Mouse (Mus musculus): Measurements from ENCODE around the gene Acvrl1.
"Not testable (repeated sequence)": the region's sequence is repeated elsewhere in the genome, so short reads cannot be mapped to it uniquely, and the experiment has no call there.

Acvrl1 gene

DNA sequence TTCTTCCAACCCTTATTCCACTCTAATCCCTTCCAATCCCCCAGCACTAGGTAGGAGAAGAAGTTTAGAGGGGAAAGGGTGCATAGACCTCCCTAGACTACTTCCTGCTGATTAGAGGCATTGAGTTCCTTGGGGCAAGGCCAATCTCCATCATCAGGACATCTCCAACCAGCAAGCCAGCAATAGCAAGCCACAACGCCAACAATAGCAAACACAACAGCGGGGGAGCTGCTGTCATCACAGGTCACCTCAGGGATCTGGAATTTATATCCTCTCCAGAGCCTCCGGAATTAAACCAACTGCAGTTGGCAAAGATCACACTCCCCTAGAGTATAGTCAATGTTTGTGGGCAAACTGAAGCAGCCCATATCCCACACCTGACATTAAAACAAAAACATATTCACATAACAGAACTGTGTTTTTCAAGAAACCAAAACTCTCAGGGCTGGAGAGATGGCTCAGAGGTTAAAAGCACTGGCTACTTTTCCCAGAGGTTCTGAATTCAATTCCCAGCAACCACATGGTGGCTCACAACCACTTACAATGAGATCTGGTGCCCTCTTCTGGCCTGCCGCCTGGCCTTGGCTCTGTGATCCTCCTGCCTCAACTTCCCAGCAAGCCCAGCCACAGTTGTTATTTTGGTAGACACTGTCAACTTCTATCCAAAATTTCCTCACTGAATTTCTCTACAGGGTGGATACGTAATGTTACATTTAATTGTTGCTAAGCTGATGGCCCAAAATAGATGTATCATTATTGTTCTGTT is 20.2 kb upstream of the Acvrl1 start:
- DNase-seq: no peak

DNA sequence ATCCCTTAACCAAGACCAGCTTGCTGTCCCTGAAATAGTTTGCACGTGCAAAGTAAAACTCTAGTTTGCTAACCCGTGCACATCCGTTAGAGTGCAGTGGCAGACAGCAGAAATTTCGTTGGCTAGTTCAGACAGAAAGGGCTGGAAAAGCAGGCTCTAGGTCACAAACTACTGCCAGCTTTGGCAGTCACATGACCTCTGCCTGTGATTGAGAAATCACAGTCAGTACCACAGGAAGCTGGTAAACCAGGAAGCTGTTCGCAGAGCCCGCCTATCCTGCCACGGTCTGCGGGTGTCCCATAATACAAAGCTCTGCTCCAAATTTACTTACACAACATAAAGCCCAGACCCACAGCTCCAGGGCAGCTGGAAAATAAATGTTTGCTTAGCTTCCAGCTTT is 15.1 kb upstream of the Acvrl1 start:
- no peak for DNase-seq

DNA sequence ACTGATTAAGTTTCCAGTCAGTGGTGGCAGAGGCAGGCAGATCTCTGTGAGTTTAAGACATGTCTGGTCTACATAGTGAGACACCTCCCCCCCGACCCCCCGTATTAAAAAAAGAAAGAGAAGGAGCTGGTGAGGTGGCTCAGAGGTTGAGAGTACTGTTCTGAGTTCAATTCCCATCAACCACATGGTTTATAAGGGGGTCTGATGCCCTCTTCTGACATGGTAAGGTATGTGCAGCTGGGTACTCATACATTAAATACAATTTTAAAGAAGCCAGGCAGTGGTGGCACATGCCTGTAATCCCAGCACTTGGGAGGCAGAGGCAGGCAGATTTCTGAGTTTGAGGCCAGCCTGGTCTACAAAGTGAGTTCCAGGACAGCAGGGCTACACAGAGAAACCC is 14.5 kb upstream of the Acvrl1 start:
- not testable (repeated sequence) for DNase-seq

DNA sequence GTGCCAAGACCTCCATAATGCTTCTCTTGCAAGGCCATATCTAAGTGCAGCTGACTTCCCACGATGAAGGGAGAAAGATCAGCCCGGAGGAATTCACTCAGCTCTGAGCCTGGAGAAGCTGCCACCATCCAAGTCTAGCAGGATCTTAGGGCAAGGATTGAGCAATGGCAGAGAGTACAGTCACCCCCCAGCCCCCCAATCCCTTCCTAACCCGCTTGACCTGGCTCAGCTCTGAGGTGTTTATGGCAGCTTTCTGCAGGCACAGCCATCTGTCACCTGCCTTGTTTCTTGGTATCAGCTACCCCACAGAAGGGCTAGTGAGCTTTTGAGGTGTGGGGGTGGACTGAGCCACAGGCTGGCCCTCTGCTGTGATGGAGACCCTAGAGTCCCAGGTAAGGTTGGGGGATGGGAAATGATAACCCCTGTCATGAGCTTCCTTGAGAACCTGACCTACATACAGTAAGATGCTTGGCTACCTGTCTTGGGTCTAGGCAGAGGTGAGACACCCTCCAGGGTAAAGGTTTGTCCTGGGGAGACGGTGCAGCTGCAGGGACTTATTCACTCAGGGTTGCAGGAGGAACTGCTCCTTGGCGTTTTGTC is 12.7 kb upstream of the Acvrl1 start, which contains the start of gene Ankrd33:
Gene Ankrd33, plus strand, starts transcription at position 245 of the 600 bp plus-strand sequence.
- no peak for DNase-seq

DNA sequence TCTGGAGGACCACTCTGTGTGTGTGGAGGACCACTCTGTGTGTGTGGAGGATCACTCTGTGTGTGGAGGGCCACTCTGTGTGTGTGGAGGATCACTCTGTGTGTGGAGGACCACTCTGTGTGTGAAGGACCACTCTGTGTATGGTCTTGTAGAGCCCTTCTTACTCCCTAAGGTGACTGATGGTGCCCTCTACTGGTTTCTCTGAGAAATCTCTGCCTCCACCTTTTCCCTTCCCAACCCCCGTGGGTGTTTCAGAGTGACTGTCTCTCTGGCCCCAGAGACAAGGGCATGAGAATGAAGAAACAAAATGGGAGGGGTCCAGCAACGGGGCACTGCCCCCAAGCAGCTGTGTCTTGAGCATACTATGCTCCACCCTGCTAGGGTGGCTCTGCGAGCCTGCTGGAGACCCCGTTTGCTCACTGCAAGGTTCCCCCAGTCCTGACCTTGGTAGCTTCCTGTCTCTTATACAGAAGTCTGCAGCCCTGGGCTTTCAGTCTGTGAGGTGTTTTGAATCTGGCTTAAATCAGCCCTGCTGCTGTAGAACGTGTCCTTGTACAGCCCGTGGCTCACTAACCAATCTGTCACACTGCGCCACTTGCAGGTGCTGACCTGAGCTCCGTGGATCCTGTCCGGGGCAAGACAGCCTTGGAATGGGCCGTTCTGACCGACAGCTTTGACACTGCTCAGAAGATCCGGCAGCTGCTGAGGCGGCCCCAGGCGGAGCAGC is 9.8 kb upstream of the Acvrl1 start:
- no peak for DNase-seq

DNA sequence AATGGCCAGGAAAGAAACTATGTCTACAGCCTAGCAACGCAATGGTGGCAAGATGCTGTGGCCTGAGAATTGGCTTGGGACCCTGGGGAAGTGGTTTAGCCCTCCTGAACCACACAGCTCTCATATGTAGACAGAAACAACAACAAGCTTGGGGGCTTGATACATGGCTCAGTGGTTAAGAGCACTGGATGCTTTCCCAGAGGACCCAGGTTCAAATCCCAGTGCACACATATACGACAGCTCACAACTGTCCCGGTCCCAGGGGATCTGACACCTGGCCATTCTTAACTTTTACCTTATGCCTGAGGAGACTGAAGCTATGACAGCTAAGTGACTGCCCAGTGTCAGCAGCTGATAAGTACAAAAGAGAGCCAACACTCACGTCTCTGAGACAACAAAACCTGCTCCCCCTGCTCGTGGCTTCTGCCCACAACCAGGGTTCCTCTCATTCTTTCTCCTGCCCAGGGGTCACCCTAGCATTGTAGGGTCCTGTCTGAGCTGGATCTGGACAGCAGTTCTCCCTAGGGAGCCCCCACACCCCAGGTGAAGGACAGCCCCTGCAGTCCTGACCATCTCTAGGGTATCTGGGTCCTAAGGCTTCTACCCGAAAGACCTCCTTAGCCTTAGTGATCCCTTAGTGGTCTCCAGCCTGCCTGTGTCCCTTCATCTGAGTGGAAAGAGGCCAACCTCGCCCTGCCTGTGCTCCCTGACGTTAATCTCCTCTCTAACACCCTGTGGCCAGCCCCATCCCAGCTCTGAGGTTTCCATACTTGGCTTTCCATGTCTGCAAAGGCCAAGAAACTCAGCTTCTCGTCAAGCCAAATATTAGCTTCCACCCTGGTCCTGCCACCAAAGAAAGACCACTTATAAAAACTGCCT is 6.7 kb upstream of the Acvrl1 start:
- DNase-seq: no peak

DNA sequence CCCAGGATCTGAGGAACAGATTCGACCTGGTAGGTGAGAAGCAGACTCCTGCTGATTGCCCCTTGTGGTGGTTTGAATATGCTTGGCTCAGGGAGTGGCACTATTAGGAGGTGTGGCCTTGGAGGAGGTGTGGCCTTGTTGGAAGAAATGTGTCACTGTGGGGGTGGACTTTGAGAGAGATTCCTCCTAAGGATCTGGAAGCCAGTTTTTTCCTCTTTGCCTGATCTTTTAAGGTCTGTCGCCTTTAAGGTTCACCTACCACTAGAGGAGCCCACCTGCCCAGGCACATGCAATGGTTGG is 6.1 kb upstream of the Acvrl1 start:
- no peak for DNase-seq

DNA sequence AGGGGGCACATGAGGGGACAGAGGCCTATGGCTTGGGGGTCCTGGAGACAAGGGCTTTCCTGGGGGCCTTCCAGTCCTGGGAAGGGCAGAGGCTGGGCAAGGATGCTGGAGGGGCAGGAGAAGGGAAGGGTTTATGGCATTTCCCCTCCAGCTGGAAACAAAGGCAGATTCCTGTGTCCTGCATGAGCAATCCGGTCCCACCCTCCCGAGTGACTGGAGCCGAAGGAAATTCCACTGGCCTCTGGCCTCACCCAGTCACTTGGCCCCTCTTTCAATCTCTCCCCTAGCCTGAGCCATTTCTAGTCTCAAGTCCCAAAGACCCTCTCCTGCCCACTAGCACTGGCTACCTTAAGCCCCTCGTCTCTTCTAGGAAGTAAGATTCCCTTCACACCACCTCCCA is 5.1 kb upstream of the Acvrl1 start:
- no peak for DNase-seq

DNA sequence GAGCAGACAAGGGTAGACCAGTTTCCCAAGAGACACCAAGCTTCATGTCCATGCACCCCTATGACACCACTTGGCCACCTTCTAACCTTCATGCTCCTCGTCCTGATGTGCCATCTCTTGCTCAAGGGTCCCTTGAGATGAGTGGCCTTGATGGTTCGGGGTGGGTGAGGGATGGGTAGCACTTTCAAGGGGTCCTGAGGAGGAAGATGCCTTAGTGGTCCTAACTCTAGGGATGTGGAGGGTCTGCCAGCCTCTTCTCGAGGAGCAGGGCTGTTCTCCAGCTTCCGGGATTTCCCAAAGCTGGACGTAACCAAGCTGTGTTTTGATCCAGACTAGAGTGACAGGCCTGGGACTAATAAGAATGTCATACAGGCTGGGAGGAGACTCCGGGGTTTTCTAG is 2.8 kb upstream of the Acvrl1 start:
- DNase-seq: no peak

DNA sequence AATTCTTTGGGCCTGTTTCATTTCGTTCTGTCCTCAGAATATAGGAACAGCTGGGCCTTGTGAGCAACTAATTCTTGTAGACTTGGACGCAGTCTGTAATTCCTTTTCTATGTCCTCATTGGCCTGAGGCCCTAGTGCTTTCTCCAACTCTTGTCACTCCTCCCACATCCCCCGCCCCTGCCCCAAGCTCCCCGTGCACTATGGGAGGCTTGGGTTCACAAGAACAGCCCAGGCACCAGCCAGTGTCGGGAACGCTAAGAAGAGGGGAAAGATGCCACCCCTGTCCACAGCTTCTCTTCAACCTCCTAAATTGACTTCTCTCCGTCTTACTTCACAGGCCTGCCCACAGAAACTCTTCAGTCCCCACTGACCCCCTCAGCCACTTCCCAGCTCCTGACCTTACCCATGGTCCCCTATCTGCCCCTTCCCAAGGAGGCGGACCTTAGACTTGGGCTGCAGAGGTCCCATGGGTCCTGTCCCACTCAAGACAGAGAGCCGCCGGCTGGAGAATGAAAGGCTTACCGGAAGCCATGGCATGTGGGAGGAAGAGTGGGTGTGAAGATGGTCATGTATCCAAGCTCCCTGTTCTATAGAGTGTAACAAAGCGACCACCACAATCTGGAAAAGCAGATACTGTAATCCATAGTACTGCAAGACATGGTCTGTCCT is 1.3 kb upstream of the Acvrl1 start:
- DNase-seq: no peak

DNA sequence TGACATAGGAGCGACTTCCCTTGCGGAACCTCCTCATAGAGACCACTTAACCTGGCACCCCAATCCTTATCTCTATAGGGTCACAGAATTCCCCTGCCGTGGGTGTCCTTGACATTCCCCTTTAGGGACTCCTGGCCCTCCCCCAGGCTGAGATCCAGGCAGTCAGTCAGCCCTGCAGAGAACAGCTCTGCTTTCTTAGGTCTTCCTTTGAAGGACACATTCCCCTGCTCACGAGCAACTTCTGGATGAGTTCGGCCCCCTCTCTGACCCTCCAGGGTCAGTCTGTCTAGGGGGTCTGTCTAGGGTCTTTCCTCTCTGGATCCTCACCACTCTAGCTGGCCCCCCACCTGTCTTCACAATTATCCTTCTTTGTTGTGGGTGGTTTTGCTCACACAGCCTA is 1.1 kb downstream of the Acvrl1 start:
- no peak for DNase-seq

DNA sequence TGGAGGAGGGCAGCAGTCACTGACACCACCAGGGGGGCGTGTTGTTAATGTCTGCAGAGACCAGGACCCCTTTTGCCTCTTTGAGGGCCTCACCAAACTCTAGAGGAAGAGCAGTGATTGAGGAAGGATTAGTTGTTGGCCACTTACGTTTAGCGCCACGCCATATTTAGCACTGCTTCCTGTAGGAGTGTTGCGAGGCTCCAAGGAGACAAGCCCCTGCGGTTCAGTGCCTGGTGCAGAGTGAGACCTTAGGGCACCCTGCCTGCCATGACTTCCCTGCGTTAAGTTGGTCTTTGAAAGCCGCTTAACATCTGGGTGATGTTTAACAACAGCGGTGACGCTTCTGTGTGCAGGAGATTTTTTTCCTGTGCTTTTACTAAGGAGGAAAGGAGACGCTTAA is 3.2 kb downstream of the Acvrl1 start:
- no peak for DNase-seq

DNA sequence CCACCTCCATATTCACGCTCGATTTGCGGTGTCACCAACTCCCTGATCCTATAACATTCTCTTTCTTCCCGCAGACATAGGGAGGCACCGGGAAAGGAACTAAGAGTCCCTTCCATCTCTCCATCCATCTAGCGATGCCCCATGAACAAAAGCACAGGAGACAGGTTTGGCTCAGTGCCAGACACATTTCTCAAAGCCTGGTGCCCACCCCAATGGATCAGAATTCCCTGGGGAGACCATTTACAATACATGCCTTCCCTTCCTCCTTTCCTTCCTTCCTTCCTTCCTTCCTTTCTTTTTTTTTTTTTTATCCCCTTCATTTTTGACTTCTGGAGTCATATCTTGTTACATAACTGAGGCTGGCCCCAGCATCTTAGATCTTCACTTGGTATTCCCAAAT is 3.7 kb downstream of the Acvrl1 start:
- no peak for DNase-seq

DNA sequence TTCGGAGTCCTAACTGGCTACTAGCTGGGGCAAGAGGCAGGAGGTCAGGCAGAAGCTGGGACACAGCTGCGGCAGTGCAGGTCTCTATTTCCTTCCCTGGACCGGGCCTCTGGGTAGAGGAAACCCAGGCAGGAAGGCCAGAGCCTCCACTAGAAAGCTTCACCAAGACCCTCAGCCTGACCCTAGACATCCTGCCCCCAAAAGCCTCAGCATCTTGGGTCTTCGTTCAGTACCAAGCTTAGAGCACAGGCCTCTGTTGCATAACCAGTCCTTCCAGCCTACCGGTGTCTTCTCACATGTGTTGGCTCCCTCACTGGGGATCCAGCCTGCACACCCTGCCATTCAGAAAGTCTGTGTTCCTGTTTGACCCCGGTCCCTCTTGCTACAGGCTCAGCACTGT is 4.4 kb downstream of the Acvrl1 start:
- DNase-seq: no peak

DNA sequence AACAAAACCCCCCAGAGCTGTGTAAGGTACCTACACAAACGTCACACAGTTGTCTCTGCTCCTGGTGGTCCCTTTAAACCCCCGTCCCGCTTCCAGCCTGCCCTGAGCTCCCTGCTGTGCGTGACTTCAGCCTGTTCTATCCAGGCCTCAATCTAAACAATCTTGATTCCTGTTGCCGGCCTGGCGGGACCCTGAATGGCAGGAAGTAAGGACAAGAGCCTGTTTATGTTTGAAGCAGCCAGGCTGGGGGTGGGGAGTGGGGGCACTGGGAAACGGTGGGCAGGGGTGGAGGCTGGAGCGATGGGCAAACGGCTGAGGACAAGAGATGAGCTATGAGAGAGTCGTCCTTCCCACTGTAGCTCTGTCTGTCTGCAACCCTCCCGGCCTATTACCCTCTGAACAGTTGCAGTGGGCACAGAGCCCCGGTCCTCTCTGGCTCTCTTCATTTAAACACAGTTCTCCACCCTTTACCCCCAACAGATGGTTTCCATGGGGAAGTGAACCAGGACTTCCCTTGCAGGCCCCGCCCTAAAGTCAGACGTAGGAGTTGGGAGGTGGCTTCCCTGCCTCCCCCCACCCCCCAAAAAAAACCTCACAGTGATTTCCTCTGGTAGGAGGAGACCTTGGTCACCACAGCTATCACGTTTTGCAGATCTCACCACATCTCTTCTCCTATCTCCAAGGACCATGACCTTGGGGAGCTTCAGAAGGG is 5.8 kb downstream of the Acvrl1 start:
- no peak for DNase-seq

DNA sequence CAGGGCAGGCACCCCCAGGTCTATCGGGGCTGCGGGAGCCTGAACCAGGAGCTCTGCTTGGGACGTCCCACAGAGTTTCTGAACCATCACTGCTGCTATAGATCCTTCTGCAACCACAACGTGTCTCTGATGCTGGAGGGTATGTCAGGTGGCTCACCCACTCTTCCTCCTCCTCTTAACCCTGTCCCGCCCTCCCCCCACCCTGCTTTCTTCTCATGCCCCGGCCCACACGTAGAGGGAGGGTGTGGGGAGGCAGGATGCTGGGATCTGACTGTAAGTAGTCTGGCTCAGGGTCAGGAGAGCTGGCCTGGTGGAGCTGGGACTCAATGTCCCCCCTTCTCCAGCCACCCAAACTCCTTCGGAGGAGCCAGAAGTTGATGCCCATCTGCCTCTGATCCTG is 7.1 kb downstream of the Acvrl1 start:
- DNase-seq: no peak

DNA sequence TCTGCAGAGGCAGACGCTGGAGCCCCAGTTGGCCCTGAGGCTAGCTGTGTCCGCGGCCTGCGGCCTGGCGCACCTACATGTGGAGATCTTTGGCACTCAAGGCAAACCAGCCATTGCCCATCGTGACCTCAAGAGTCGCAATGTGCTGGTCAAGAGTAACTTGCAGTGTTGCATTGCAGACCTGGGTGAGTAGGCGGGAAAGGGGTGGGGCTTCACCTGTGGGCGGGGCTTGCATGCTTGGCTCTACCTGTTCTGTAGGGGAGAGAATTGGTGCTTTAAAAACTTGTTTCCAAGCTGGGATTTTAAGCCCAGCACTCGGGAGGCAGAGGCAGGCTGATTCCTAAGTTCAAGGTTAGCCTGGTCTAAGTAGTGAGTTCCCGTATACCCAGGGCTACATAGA is 9.1 kb downstream of the Acvrl1 start:
- no peak for DNase-seq

DNA sequence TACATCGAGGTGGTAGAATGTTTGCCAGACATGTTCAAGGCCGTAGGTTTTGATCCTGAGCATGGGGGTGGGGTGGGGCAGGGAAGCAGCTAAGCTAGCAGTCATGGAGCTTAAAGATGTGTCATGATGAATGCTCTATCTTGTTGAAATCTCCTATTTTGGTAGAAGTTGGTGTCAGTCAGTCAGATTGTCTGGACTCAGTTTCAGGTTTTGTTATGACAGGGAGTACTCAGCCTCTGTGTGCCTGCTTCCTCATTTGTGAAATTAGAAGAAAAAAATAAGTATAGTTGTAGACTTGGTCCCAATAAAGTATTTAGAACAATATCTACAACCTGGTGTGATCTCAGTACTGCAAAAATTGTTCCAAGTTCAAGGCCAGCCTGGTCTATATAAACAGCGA is 10.4 kb downstream of the Acvrl1 start:
- no peak for DNase-seq

DNA sequence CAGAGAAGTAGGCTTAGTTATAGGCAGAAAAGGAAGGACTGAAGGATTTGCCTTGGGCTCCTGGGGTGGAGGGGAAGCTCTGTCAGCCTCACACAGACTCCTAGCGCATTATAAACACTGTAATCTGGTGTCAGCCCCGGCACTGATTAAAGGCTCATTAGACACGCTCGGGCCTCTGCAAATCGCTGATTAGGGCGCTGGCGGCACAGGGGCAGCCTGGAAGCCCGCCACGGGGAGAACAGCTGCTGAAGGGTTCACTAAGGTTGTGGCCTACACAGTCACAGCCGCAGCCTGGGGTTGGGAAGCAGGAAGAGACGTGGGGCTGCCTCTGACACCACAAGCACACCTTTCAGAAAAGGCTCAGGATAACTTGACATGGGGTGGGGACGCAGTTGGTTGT is 11.6 kb downstream of the Acvrl1 start:
- no peak for DNase-seq

DNA sequence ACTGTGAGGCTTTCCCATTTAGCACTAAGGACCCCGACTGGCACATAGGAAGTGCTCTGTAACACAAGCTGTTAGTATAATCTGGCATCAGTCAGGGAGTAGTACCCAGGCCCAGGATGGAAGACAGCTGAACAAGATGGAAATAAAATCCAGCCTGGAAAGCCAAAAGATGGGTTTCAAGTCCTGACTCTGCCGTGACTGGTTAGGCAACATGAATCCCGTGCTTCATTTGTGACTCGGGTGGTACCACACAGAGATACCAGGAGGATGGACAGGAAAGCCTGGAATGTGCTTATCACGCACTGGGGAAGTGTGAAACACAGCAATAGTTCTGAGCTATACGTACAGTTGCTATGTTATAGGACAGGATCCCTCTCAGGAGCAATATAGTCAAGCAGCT is 12.3 kb downstream of the Acvrl1 start:
- no peak for DNase-seq

DNA sequence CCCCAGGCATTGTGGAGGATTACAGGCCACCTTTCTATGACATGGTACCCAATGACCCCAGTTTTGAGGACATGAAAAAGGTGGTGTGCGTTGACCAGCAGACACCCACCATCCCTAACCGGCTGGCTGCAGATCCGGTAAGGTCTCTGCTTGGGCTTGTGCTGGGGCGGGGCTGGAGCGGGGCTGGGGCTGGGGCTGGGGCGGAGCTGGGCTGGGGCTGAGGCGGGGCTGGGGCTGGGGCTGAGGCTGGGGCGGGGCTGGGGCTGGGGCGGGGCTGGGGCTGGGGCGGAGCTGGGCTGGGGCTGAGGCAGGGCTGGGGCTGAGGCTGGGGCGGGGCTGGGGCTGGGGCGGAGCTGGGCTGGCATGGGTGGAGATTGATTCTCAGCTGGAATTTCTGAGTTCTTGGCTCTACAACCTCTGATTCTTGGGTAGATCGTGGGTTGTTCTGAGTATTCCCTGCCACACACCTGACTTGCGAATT is 12.8 kb downstream of the Acvrl1 start:
- DNase-seq: no peak

DNA sequence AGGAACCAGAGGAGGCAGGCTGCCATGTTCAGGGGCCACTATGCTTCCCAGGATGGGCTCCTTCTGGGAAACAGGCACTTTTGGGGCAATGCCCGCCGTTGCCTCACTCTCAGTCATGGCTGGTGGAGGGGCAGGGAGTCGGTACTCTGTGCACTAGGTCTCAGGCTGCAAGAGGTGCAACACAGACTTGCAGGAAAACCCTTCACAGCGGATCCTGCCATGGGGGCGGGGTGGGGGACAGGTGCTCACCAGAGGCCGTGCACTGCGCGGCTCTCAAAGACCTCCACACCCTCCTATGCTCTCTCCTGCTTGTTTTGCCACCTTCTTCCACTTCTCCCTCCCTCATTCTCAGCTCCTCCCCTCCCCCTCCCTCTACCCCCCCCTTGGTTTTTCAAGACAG is 14.3 kb downstream of the Acvrl1 start:
- no peak for DNase-seq

Data from right cerebral cortex, postnatal 25 days (tissue).